Mouse (Mus musculus): Measurements from ENCODE around the gene Nppa. TPM values are rescaled to one million over a fixed set of nuclear protein-coding genes. Genes with fewer than 3 reads are reported as not detected.

The Nppa gene
- polyA plus RNA-seq, 1 experiment, result not detected

- Histone ChIP-seq H3ac (ENCODE audit: control insufficient read depth, insufficient read length) (no peak overlapping the region), H3K79me2 (ENCODE audit: control insufficient read depth, insufficient read depth) (no peaks in the 10 kb centered on the region), H3K36me3 (ENCODE audit: control insufficient read depth, insufficient read depth) (peaks cover 48% of the 10 kb centered on the region), H3K27me3 (ENCODE audit: control insufficient read depth, insufficient read depth, insufficient read length) (no peaks in the 10 kb centered on the region), H3K4me2 (ENCODE audit: low read depth) (no peak overlapping the region), H3K4me3 (no peak overlapping the region)
- no peak for TF ChIP-seq REST (IDR thresholded peaks at IDR 0.05; ENCODE audit: insufficient read depth, insufficient read length)
These were observed 16.5 kb downstream of the Nppa start for GRCm38 (mm10) chr4:148016981-148017380.

- no peak overlapping the region for H3K4me3 ChIP-seq
- H3K36me3 ChIP-seq (ENCODE audit: control insufficient read depth, insufficient read depth), result peaks cover 39% of the 10 kb centered on the region
- H3ac ChIP-seq (ENCODE audit: control insufficient read depth, insufficient read length), result no peak overlapping the region
- TF ChIP-seq TCF3 (IDR thresholded peaks at IDR 0.05; ENCODE audit: insufficient read length, low read depth) (no peak), SRF (IDR thresholded peaks at IDR 0.05; ENCODE audit: control insufficient read depth, insufficient read length, low read depth) (no peak), REST (IDR thresholded peaks at IDR 0.05; ENCODE audit: insufficient read depth, insufficient read length) (no peak), TCF12 (IDR thresholded peaks at IDR 0.05; ENCODE audit: insufficient read depth, poor library complexity, severe bottlenecking) (no peak), MYOD1 (IDR thresholded peaks at IDR 0.05; ENCODE audit: control insufficient read depth in 1 of 3, insufficient read length in 2 of 3, low read depth in 2 of 3) (no peak), CEBPB (IDR thresholded peaks at IDR 0.05; ENCODE audit: insufficient read depth, poor library complexity, severe bottlenecking) (no peak)
- H3K79me2 ChIP-seq (ENCODE audit: control insufficient read depth, insufficient read depth), result no peaks in the 10 kb centered on the region
- no peak overlapping the region for H3K4me2 ChIP-seq (ENCODE audit: low read depth)
- H3K27me3 ChIP-seq (ENCODE audit: control insufficient read depth, insufficient read depth, insufficient read length), result no peaks in the 10 kb centered on the region
These were observed 17.9 kb downstream of the Nppa start for GRCm38 (mm10) chr4:148018410-148018809.

- Histone ChIP-seq H3K4me3 (no peak overlapping the region), H3K36me3 (ENCODE audit: control insufficient read depth, insufficient read depth) (peaks cover 30% of the 10 kb centered on the region), H3K27me3 (ENCODE audit: control insufficient read depth, insufficient read depth, insufficient read length) (no peaks in the 10 kb centered on the region), H3K79me2 (ENCODE audit: control insufficient read depth, insufficient read depth) (no peaks in the 10 kb centered on the region), H3K4me2 (ENCODE audit: low read depth) (no peak overlapping the region), H3ac (ENCODE audit: control insufficient read depth, insufficient read length) (no peak overlapping the region)
- TF ChIP-seq TCF12 (IDR thresholded peaks at IDR 0.05; ENCODE audit: insufficient read depth, poor library complexity, severe bottlenecking) (no peak), MYOG (IDR thresholded peaks at IDR 0.05; ENCODE audit: control insufficient read depth in 1 of 3, insufficient read depth in 1 of 3, insufficient read length in 2 of 3, low read depth in 2 of 3) (no peak), TCF3 (IDR thresholded peaks at IDR 0.05; ENCODE audit: insufficient read length, low read depth) (no peak), SRF (IDR thresholded peaks at IDR 0.05; ENCODE audit: control insufficient read depth, insufficient read length, low read depth) (no peak), POLR2AphosphoS2 (IDR thresholded peaks at IDR 0.05; ENCODE audit: insufficient read length, low read depth) (no peak)
These were observed 23.5 kb downstream of the Nppa start for GRCm38 (mm10) chr4:148024003-148024402.

- Histone ChIP-seq H3K4me2 (ENCODE audit: low read depth) (no peak overlapping the region), H3K4me3 (no peak overlapping the region), H3ac (ENCODE audit: control insufficient read depth, insufficient read length) (no peak overlapping the region), H3K36me3 (ENCODE audit: control insufficient read depth, insufficient read depth) (peaks cover 15% of the 10 kb centered on the region), H3K27me3 (ENCODE audit: control insufficient read depth, insufficient read depth, insufficient read length) (no peaks in the 10 kb centered on the region), H3K79me2 (ENCODE audit: control insufficient read depth, insufficient read depth) (no peaks in the 10 kb centered on the region)
- TF ChIP-seq MAX (IDR thresholded peaks at IDR 0.05; ENCODE audit: low read depth) (no peak), REST (IDR thresholded peaks at IDR 0.05; ENCODE audit: insufficient read depth, insufficient read length) (no peak), POLR2A (IDR thresholded peaks at IDR 0.05; ENCODE audit: insufficient read length, low read depth) (no peak), TCF3 (IDR thresholded peaks at IDR 0.05; ENCODE audit: insufficient read length, low read depth) (no peak), TCF12 (IDR thresholded peaks at IDR 0.05; ENCODE audit: insufficient read depth, poor library complexity, severe bottlenecking) (no peak), USF1 (IDR thresholded peaks at IDR 0.05; ENCODE audit: low read depth) (no peak), E2F4 (IDR thresholded peaks at IDR 0.05; ENCODE audit: insufficient read depth) (no peak), POLR2AphosphoS2 (IDR thresholded peaks at IDR 0.05; ENCODE audit: insufficient read length, low read depth) (no peak), MYOG (IDR thresholded peaks at IDR 0.05; ENCODE audit: control insufficient read depth in 1 of 3, insufficient read depth in 1 of 3, insufficient read length in 2 of 3, low read depth in 2 of 3) (no peak), MYOD1 (IDR thresholded peaks at IDR 0.05; ENCODE audit: control insufficient read depth in 1 of 3, insufficient read length in 2 of 3, low read depth in 2 of 3) (no peak), CEBPB (IDR thresholded peaks at IDR 0.05; ENCODE audit: insufficient read depth, poor library complexity, severe bottlenecking) (no peak), SRF (IDR thresholded peaks at IDR 0.05; ENCODE audit: control insufficient read depth, insufficient read length, low read depth) (no peak)
These were observed 28.8 kb downstream of the Nppa start for GRCm38 (mm10) chr4:148029297-148029696.

- H3K4me3 ChIP-seq, result no peak overlapping the region
- TF ChIP-seq MYOD1 (IDR thresholded peaks at IDR 0.05; ENCODE audit: control insufficient read depth in 1 of 3, insufficient read length in 2 of 3, low read depth in 2 of 3) (no peak), SRF (IDR thresholded peaks at IDR 0.05; ENCODE audit: control insufficient read depth, insufficient read length, low read depth) (no peak), TCF3 (IDR thresholded peaks at IDR 0.05; ENCODE audit: insufficient read length, low read depth) (no peak), POLR2A (IDR thresholded peaks at IDR 0.05; ENCODE audit: insufficient read length, low read depth) (no peak), CEBPB (IDR thresholded peaks at IDR 0.05; ENCODE audit: insufficient read depth, poor library complexity, severe bottlenecking) (no peak), MYOG (IDR thresholded peaks at IDR 0.05; ENCODE audit: control insufficient read depth in 1 of 3, insufficient read depth in 1 of 3, insufficient read length in 2 of 3, low read depth in 2 of 3) (no peak), REST (IDR thresholded peaks at IDR 0.05; ENCODE audit: insufficient read depth, insufficient read length) (no peak), E2F4 (IDR thresholded peaks at IDR 0.05; ENCODE audit: insufficient read depth) (no peak), USF1 (IDR thresholded peaks at IDR 0.05; ENCODE audit: low read depth) (no peak), TCF12 (IDR thresholded peaks at IDR 0.05; ENCODE audit: insufficient read depth, poor library complexity, severe bottlenecking) (no peak), MAX (IDR thresholded peaks at IDR 0.05; ENCODE audit: low read depth) (no peak), POLR2AphosphoS2 (IDR thresholded peaks at IDR 0.05; ENCODE audit: insufficient read length, low read depth) (no peak)
- no peak overlapping the region for H3K4me2 ChIP-seq (ENCODE audit: low read depth)
- peaks cover 10% of the 10 kb centered on the region for H3K36me3 ChIP-seq (ENCODE audit: control insufficient read depth, insufficient read depth)
- H3ac ChIP-seq (ENCODE audit: control insufficient read depth, insufficient read length), result no peak overlapping the region
- H3K79me2 ChIP-seq (ENCODE audit: control insufficient read depth, insufficient read depth), result no peaks in the 10 kb centered on the region
- H3K27me3 ChIP-seq (ENCODE audit: control insufficient read depth, insufficient read depth, insufficient read length), result no peaks in the 10 kb centered on the region
These were observed 30.0 kb downstream of the Nppa start for GRCm38 (mm10) chr4:148030506-148030905.
